Mouse (Mus musculus): ENCODE data around the gene Wfdc12. TPM values are rescaled to one million over a fixed set of nuclear protein-coding genes. Genes with fewer than 3 reads are reported as not detected.

The Wfdc12 gene
- polyA plus RNA-seq, 1 experiment from 2014 or later: not detected

GRCm38 (mm10) chr2:164144541-164144940, 45.9 kb downstream of the Wfdc12 start:
- no peak overlapping the region for H3K4me3 ChIP-seq
- no peak for DNase-seq (ENCODE audit: low spot score)
- peaks cover 8% of the 10 kb centered on the region; the same call in 1 of the 2 replicates for H3K4me1 ChIP-seq
- no peaks in the 10 kb centered on the region for H3K9me3 ChIP-seq (replicated peaks)
- 87% methylated on average over 10 of the region's 10 CpGs for WGBS
- no peak overlapping the region for H3K27ac ChIP-seq (replicated peaks)
- no peaks in the 10 kb centered on the region for H3K27me3 ChIP-seq (ENCODE audit: low read depth, poor library complexity, severe bottlenecking)
- H3K36me3 ChIP-seq: peaks cover 19% of the 10 kb centered on the region

- H3K4me1 ChIP-seq: peaks cover 5% of the 10 kb centered on the region; the same call in 1 of the 2 replicates
- H3K27ac ChIP-seq (replicated peaks): no peak overlapping the region
- no peaks in the 10 kb centered on the region for H3K27me3 ChIP-seq (ENCODE audit: low read depth, poor library complexity, severe bottlenecking)
- no peak overlapping the region for H3K4me3 ChIP-seq
- peaks cover 19% of the 10 kb centered on the region for H3K36me3 ChIP-seq
- no peak for DNase-seq (ENCODE audit: low spot score)
- WGBS: 78% methylated on average over 6 of the region's 6 CpGs
- no peaks in the 10 kb centered on the region for H3K9me3 ChIP-seq (replicated peaks)
These were observed 46.4 kb downstream of the Wfdc12 start for GRCm38 (mm10) chr2:164144025-164144424.

GRCm38 (mm10) chr2:164142021-164142420, 48.4 kb downstream of the Wfdc12 start:
- Histone ChIP-seq H3K36me3 (peaks cover 17% of the 10 kb centered on the region), H3K27ac (replicated peaks) (no peak overlapping the region), H3K27me3 (ENCODE audit: low read depth, poor library complexity, severe bottlenecking) (no peaks in the 10 kb centered on the region), H3K4me1 (peaks cover 3% of the 10 kb centered on the region; the same call in 1 of the 2 replicates), H3K4me3 (no peak overlapping the region), H3K9me3 (replicated peaks) (no peaks in the 10 kb centered on the region)
- WGBS: 83% methylated on average over 10 of the region's 10 CpGs
- DNase-seq (ENCODE audit: low spot score): no peak

Other genes starting within 250 kb of the Wfdc12 start
- gene Ywhab, start 195.6 kb downstream of the Wfdc12 start, polyA plus RNA-seq (2016; fragmentation: Nextera tagmentation; extraction: Ambion mirVana): 322 and 331 TPM in 2 replicates
- 0.87 and 1.4 TPM in 2 replicates for gene Pabpc1l, start 165.2 kb downstream of the Wfdc12 start, polyA plus RNA-seq (2016; fragmentation: Nextera tagmentation; extraction: Ambion mirVana)
- gene Stk4, start 120.3 kb downstream of the Wfdc12 start, polyA plus RNA-seq (2016; fragmentation: Nextera tagmentation; extraction: Ambion mirVana): 33.9 and 34.7 TPM in 2 replicates
- 58.7 and 60.0 TPM in 2 replicates for gene Tomm34, start 119.4 kb downstream of the Wfdc12 start, polyA plus RNA-seq (2016; fragmentation: Nextera tagmentation; extraction: Ambion mirVana)
- 0.06 TPM in 1 of 2 replicates, not detected in the other for gene Kcns1, start 19.5 kb downstream of the Wfdc12 start, polyA plus RNA-seq (2016; fragmentation: Nextera tagmentation; extraction: Ambion mirVana)
- gene Wfdc5, start 7.9 kb downstream of the Wfdc12 start, polyA plus RNA-seq (2016; fragmentation: Nextera tagmentation; extraction: Ambion mirVana): not detected in 2 replicates
- gene Wfdc15a, start 9.5 kb upstream of the Wfdc12 start, polyA plus RNA-seq (2016; fragmentation: Nextera tagmentation; extraction: Ambion mirVana): not detected in 2 replicates
- gene Wfdc15b, start 31.1 kb upstream of the Wfdc12 start, polyA plus RNA-seq (2016; fragmentation: Nextera tagmentation; extraction: Ambion mirVana): not detected in 2 replicates
- gene Svs2, start 47.9 kb upstream of the Wfdc12 start, polyA plus RNA-seq (2016; fragmentation: Nextera tagmentation; extraction: Ambion mirVana): not detected in 2 replicates
- gene Svs3b, start 66.0 kb upstream of the Wfdc12 start, polyA plus RNA-seq (2016; fragmentation: Nextera tagmentation; extraction: Ambion mirVana): not detected in 2 replicates
- not detected in 2 replicates for gene Svs4, start 87.9 kb upstream of the Wfdc12 start, polyA plus RNA-seq (2016; fragmentation: Nextera tagmentation; extraction: Ambion mirVana)
- gene Svs3a, start 98.7 kb upstream of the Wfdc12 start, polyA plus RNA-seq (2016; fragmentation: Nextera tagmentation; extraction: Ambion mirVana): not detected in 2 replicates
- gene Svs6, start 126.1 kb upstream of the Wfdc12 start, polyA plus RNA-seq (2016; fragmentation: Nextera tagmentation; extraction: Ambion mirVana): not detected in 2 replicates
- not detected in 2 replicates for gene Svs5, start 142.1 kb upstream of the Wfdc12 start, polyA plus RNA-seq (2016; fragmentation: Nextera tagmentation; extraction: Ambion mirVana)
- 0.31 TPM in 1 of 2 replicates, not detected in the other for gene Slpi, start 198.5 kb upstream of the Wfdc12 start, polyA plus RNA-seq (2016; fragmentation: Nextera tagmentation; extraction: Ambion mirVana)
- not detected in 2 replicates for gene Rbpjl, start 212.5 kb upstream of the Wfdc12 start, polyA plus RNA-seq (2016; fragmentation: Nextera tagmentation; extraction: Ambion mirVana)
- gene Matn4, start 214.6 kb upstream of the Wfdc12 start, polyA plus RNA-seq (2016; fragmentation: Nextera tagmentation; extraction: Ambion mirVana): 0.21 TPM in 1 of 2 replicates, not detected in the other

Data from midbrain, embryonic 10.5 days (tissue).